Mouse (Mus musculus) small intestine, adult 2 months (tissue): ENCODE measurements around the gene Fam20b.

Experiments used
- CTCF ChIP-seq: fragments of 200-500 bp; IDR thresholded peaks from 2 replicates; pipeline ENCODE4 v1.5.1; 2012; ENCODE audit warnings: low read depth, mild to moderate bottlenecking, control low read depth, inconsistent platforms, low read length, moderate library complexity, mixed read lengths; ENCODE audit not compliant: insufficient replicate concordance, insufficient read length; ENCODE audit errors: extremely low read depth
- POLR2A ChIP-seq: fragments of 200-500 bp; IDR thresholded peaks from 2 replicates; pipeline ENCODE4 v1.6.1; 2012; ENCODE audit warnings: low read depth, mild to moderate bottlenecking, control low read depth, inconsistent platforms, low read length, moderate library complexity

DNA sequence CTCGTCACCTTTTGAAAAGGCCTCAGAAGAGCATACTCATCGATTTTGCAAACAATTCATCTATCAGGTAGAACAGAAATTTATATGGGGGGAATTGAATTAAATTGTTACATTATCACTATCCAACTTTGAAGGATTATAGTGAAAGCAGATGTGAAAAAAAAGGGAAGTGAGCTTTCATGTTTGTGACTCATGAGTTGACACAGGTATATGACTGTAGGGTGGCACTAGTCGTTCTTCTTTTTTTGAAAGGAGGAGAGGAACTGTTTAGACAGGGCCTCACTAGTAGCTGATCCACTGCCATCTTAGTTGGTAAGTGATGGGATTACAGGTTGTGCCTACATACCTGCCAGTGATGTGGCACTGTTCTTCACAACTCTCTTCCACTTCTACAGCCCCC lies 10.2 kb downstream of the Fam20b start:
- TF ChIP-seq CTCF (no peak), POLR2A (no peak)
